Mouse (Mus musculus) testis, adult 2 months (tissue): ENCODE data around the gene Anln.

Experiments used
- CTCF ChIP-seq: fragments of 200-500 bp; IDR thresholded peaks from 2 replicates; pipeline ENCODE4 v1.5.1; 2012; ENCODE audit warnings: low read depth, mild to moderate bottlenecking, inconsistent platforms, low read length, moderate library complexity; ENCODE audit not compliant: control insufficient read depth, insufficient read depth, insufficient replicate concordance
- POLR2A ChIP-seq: fragments of 200-500 bp; IDR thresholded peaks from 2 replicates; pipeline ENCODE4 v1.6.1; 2012; ENCODE audit warnings: low read depth, mild to moderate bottlenecking, inconsistent platforms, low read length, moderate library complexity; ENCODE audit not compliant: control insufficient read depth

DNA sequence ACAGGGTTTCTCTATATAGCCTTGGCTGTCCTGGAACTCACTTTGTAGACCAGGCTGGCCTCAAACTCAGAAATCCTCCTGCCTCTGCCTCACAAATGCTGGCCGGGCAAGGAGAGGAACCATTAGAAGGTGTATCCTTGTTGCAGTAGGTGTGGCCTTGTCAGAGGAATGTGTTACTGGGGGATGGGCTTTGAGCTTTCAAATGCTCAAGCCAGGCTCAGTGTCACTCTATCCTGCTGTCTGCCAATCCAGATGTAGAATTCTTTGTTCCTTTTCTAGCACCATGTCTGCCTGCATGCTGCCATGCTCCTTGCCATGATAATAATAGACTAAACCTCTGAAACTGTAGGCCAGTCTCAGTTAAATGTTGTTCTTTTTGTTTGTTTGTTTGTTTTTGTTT, 86.8 kb downstream of the Anln start:
- no peak for TF ChIP-seq POLR2A
- no peak for TF ChIP-seq CTCF
